Mouse (Mus musculus) layer of hippocampus, adult 9-10 months (tissue): ENCODE measurements around the gene Tes3-ps.

Experiments used
- DNase-seq: peaks from one replicate; pipeline ENCODE4 v3.0.0; 2022; ENCODE audit warnings: low spot score

The Tes3-ps gene

DNA sequence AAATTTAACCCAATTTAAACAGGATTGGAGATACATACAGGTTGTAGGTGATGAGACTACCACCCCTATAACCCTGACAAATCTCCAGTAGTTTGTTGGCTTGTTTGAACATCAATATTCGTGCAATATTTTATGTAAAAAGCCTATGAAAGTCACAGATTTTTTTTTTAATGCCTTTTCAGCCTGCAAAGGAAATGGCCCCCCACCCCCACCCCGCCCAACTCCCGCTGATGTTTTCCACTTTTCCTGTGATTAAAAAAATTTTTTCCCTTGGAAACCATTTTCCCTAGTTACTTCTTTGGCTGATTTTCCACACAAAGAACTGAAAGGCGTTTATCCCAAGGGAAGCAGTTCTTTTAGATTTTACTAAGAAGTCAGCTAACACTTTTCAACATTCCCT, 11.4 kb downstream of the Tes3-ps start, which contains the start of gene Ecm2:
TSS of gene Ecm2 (plus strand) at position 301 of the 400 bp plus-strand sequence.
- no peak for DNase-seq

DNA sequence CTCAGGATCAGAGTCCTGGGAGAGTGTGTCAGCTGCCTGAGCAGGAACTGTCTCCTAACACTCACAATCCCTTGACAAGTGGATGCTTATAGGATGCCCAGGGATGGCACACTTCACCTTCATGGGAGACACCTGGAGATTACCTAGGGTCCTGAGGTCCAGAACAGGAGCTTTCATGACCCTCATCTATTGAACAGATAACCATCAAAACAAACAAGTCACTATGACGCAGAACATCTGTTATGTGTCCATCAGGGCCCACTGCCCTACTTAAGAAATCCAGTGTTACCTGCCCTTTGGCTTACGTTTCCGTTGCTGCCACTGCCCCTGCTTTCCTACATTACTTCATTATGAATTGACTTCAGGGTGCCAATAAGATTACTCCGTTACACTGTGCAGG, 12.7 kb downstream of the Tes3-ps start:
- no peak for DNase-seq

GRCm38 (mm10) chr13:49507176-49507575, 14.1 kb downstream of the Tes3-ps start:
- no peak for DNase-seq

DNA sequence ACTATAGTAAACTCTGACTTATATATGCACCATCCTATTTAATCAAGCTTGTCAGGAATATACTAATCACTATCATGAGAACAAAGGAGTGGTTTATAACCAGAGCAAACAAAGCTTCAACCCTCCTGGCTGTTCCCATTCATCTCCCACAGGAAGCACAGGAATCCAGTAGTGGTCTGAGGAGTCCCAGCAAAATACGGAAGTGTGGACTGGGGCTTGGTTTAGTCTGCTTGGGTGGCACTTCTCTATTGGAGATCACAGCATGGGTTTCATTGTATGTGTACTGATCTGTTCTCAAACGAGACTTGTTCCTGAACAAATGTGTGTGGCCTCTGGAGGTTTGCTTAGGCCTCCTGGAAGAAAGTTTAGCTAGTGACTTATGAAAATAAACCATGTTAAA, 25.6 kb downstream of the Tes3-ps start:
- no peak for DNase-seq

DNA sequence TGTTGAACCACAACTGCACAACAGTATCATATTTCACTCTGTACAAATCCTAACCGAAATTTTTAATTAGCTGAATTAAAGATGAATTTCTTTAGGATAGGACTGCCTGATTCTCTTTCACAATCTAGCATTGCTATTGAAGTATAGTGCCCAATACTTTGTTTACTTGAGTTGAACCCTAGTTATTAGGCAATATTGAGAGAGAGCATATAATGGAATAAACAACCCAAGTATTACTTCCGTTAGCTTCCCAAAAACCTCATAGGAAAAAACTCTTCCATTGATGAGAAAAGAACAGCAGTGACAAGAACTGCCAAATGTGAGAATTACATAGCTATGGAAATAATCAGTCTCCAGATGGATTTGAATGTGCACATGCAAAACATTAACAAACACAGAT, 33.1 kb downstream of the Tes3-ps start:
- peak; percentile 31 for DNase-seq

- no peak for DNase-seq
Observed at GRCm38 (mm10) chr13:49530636-49531035, 37.5 kb downstream of the Tes3-ps start.

GRCm38 (mm10) chr13:49536946-49537345, 43.8 kb downstream of the Tes3-ps start:
- no peak for DNase-seq

- DNase-seq, result no peak
Observed at GRCm38 (mm10) chr13:49538693-49539092, 45.6 kb downstream of the Tes3-ps start.

DNA sequence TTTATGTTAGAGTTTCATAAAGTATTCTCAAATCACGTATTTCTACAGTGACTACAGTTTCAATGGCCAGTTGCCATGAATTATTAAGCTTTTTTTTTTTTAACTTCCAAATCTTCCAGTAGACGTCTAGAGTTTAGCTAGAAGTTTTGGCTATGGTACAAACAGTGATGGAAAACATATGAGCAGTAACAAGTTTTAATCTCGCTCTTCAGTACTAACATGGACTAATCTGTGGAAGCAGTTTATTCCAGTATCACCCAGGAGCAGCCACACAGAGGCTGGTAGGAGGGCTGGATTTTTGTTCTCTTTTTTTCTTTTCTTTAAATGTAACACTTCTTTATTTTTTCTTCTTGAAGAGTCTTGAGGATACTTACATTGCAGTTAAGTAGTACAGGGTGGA, 51.2 kb downstream of the Tes3-ps start, which contains the start of gene Aspn:
TSS of gene Aspn (plus strand) at position 165 of the 400 bp plus-strand sequence.
- no peak for DNase-seq

DNA sequence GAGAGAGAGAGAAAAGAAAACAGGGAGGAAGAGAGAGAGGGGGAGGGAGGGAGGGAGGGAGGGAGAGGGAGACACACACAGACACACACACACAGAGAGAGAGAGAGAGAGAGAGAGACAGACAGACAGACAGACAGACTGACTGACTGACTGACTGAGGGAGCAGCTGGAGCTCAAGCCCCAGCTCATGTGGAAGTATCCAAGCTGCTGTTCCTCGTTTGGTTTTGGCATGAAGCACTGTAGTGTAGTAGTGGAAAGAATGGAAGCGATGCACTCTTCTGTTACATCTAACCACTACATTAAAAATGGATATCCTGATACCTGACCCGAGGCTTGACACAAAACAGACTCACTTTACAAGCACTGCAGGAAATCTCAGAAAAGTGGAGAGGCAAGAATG, 52.5 kb downstream of the Tes3-ps start:
- DNase-seq, result no peak
